Comparison of ENCODE assay signal across 21 mouse cellular contexts in the genomic region with DNA sequence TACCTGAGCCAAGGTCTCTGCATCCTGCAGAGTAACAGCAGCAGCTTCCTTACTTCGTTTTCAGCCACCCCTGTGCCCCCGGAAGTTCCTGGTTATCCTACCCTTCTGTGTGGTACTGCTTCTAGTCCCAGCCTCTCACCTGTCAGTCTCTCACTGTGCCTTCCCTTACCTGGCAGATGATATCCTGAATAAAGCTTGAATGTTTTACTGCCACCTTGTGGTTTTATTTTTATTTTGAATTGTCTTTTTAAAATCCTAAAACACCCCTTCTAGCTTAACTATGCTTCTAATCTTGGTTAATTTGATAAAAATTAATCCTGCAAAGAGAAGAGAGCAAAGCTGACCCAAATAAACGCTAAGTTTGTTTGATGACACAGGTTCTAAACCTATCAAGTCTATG.
DNase-seq lines count a peak whose midpoint lies in the region; ATAC-seq and TF ChIP-seq lines count a peak whose summit lies in the region.
"Had no signal": no experiment of that assay in that cellular context is flagged by ENCODE, and none has a peak within 500 bp of the region (broad histone marks: within the 10 kb centered on the region; RNA-seq: fewer than 3 reads in every experiment).

No protein-coding gene starts in this region.

- H3K27me3 ChIP-seq in embryonic facial prominence, embryonic 14.5 days (replicated peaks; ENCODE audit: control insufficient read depth, insufficient read depth, low read length) = no peaks in the 10 kb centered on the region
- no peaks in the 10 kb centered on the region for H3K27me3 ChIP-seq in embryonic facial prominence, embryonic 10.5 days (replicated peaks; ENCODE audit: low read depth, poor library complexity, severe bottlenecking)
- no peaks in the 10 kb centered on the region for H3K27me3 ChIP-seq in kidney, postnatal 0 days (ENCODE audit: insufficient read depth, low read length)
- H3K27me3 ChIP-seq in midbrain, embryonic 14.5 days (ENCODE audit: control insufficient read depth, insufficient read depth, low read length) = no peaks in the 10 kb centered on the region
- H3K27me3 ChIP-seq in midbrain, embryonic 11.5 days (ENCODE audit: control insufficient read depth, insufficient read depth, low read length) = no peaks in the 10 kb centered on the region
- H3K27me3 ChIP-seq: forebrain, embryonic 12.5 days; limb, embryonic 15.5 days; lung, embryonic 15.5 days; neural tube, embryonic 15.5 days had no signal

- WGBS in embryonic facial prominence, embryonic 14.5 days = 38% methylated on average over 3 of the region's 3 CpGs
- 47% methylated on average over 3 of the region's 3 CpGs for WGBS in embryonic facial prominence, embryonic 10.5 days
- WGBS in kidney, postnatal 0 days = 42% methylated on average over 3 of the region's 3 CpGs
- 52% methylated on average over 3 of the region's 3 CpGs for WGBS in midbrain, embryonic 14.5 days
- WGBS in midbrain, embryonic 11.5 days = 66% methylated on average over 3 of the region's 3 CpGs

- no peak for ATAC-seq in embryonic facial prominence, embryonic 14.5 days (ENCODE audit: low read depth)
- ATAC-seq in kidney, postnatal 0 days (replicated peaks; ENCODE audit: low FRiP score, low read depth) = no peak
- ATAC-seq in midbrain, embryonic 14.5 days (ENCODE audit: low FRiP score, low TSS enrichment) = no peak
- ATAC-seq in midbrain, embryonic 11.5 days (ENCODE audit: low FRiP score) = no peak

- no peak overlapping the region for H3K27ac ChIP-seq in embryonic facial prominence, embryonic 14.5 days (replicated peaks; ENCODE audit: low read depth, low read length)
- no peak overlapping the region for H3K27ac ChIP-seq in embryonic facial prominence, embryonic 10.5 days (replicated peaks)
- H3K27ac ChIP-seq in kidney, postnatal 0 days = no peak overlapping the region
- no peak overlapping the region for H3K27ac ChIP-seq in midbrain, embryonic 14.5 days (replicated peaks; ENCODE audit: low read depth, low read length)
- H3K27ac ChIP-seq in midbrain, embryonic 11.5 days (ENCODE audit: low read depth, low read length) = no peak overlapping the region
- H3K27ac ChIP-seq: forebrain, embryonic 12.5 days; limb, embryonic 15.5 days; liver, embryonic 14.5 days; lung, embryonic 15.5 days; neural tube, embryonic 15.5 days had no signal

- peak; percentile 8 for DNase-seq in embryonic facial prominence, embryonic 14.5 days (ENCODE audit: low spot score)
- no peak for DNase-seq in embryonic facial prominence, embryonic 10.5 days (ENCODE audit: low spot score)
- no peak for DNase-seq in kidney, postnatal 0 days (ENCODE audit: low spot score)
- DNase-seq in kidney, adult 18-20 months = no peak
- DNase-seq in midbrain, embryonic 14.5 days = peak; percentile 70
- DNase-seq in midbrain, embryonic 11.5 days (ENCODE audit: low spot score, missing footprints) = no peak
- peak; percentile 18 for DNase-seq in brain, adult 2 months (ENCODE audit: low read depth, low spot score)
- DNase-seq: adrenal gland, postnatal 25 days; cerebellum, adult 11 months; cerebellum, adult 9-11 months; gastrocnemius, postnatal 14 days; heart, adult 11 months; kidney, adult 11 months; lung, postnatal 4 days; thymus, postnatal 36 days had no signal

- H3K9me3 ChIP-seq in embryonic facial prominence, embryonic 14.5 days (ENCODE audit: control insufficient read depth, low read length) = no peaks in the 10 kb centered on the region
- H3K9me3 ChIP-seq in embryonic facial prominence, embryonic 10.5 days = no peaks in the 10 kb centered on the region
- H3K9me3 ChIP-seq in kidney, postnatal 0 days (replicated peaks; ENCODE audit: low read length) = no peaks in the 10 kb centered on the region
- no peaks in the 10 kb centered on the region for H3K9me3 ChIP-seq in midbrain, embryonic 14.5 days (ENCODE audit: control insufficient read depth, low read length)
- H3K9me3 ChIP-seq in midbrain, embryonic 11.5 days (ENCODE audit: control insufficient read depth, low read length) = no peaks in the 10 kb centered on the region
- H3K9me3 ChIP-seq: forebrain, embryonic 12.5 days; limb, embryonic 15.5 days; lung, embryonic 15.5 days; neural tube, embryonic 15.5 days had no signal

- peak; percentile 51 for TF ChIP-seq CTCF in kidney, postnatal 0 days (IDR thresholded peaks at IDR 0.05; ENCODE audit: low read depth)

- H3K4me1 ChIP-seq in embryonic facial prominence, embryonic 14.5 days (ENCODE audit: control insufficient read depth, insufficient read depth, low read length) = no peaks in the 10 kb centered on the region
- H3K4me1 ChIP-seq in embryonic facial prominence, embryonic 10.5 days = no peaks in the 10 kb centered on the region
- H3K4me1 ChIP-seq in kidney, postnatal 0 days (replicated peaks; ENCODE audit: insufficient read depth, low read length) = no peaks in the 10 kb centered on the region
- no peaks in the 10 kb centered on the region for H3K4me1 ChIP-seq in midbrain, embryonic 14.5 days (ENCODE audit: control insufficient read depth, insufficient read depth, low read length)
- H3K4me1 ChIP-seq in midbrain, embryonic 11.5 days (ENCODE audit: control insufficient read depth, insufficient read depth, low read length) = no peaks in the 10 kb centered on the region
- H3K4me1 ChIP-seq: forebrain, embryonic 12.5 days; limb, embryonic 15.5 days; lung, embryonic 15.5 days; neural tube, embryonic 15.5 days had no signal

- H3K4me2 ChIP-seq in embryonic facial prominence, embryonic 14.5 days (ENCODE audit: low read depth, low read length) = no peak overlapping the region
- H3K4me2 ChIP-seq in kidney, postnatal 0 days (ENCODE audit: low read length) = no peak overlapping the region
- H3K4me2 ChIP-seq in midbrain, embryonic 14.5 days (ENCODE audit: low read length) = no peak overlapping the region
- H3K4me2 ChIP-seq in midbrain, embryonic 11.5 days = no peak overlapping the region
- H3K4me2 ChIP-seq: forebrain, embryonic 12.5 days; heart, embryonic 11.5 days; limb, embryonic 15.5 days; lung, embryonic 15.5 days; neural tube, embryonic 15.5 days had no signal

- H3K9ac ChIP-seq in embryonic facial prominence, embryonic 14.5 days (ENCODE audit: low read depth, low read length) = no peak overlapping the region
- H3K9ac ChIP-seq in kidney, postnatal 0 days (ENCODE audit: low read depth, low read length) = no peak overlapping the region
- H3K9ac ChIP-seq in midbrain, embryonic 14.5 days (replicated peaks; ENCODE audit: low read length) = no peak overlapping the region
- H3K9ac ChIP-seq in midbrain, embryonic 11.5 days (ENCODE audit: low read length) = no peak overlapping the region
- H3K9ac ChIP-seq: forebrain, embryonic 12.5 days; limb, embryonic 15.5 days; liver, embryonic 14.5 days; lung, embryonic 15.5 days; neural tube, embryonic 15.5 days had no signal

- H3K36me3 ChIP-seq in embryonic facial prominence, embryonic 14.5 days (ENCODE audit: control insufficient read depth, insufficient read depth, low read length) = no peaks in the 10 kb centered on the region
- H3K36me3 ChIP-seq in embryonic facial prominence, embryonic 10.5 days (replicated peaks) = no peaks in the 10 kb centered on the region
- no peaks in the 10 kb centered on the region for H3K36me3 ChIP-seq in kidney, postnatal 0 days (ENCODE audit: insufficient read depth, low read length)
- no peaks in the 10 kb centered on the region for H3K36me3 ChIP-seq in midbrain, embryonic 14.5 days (ENCODE audit: control insufficient read depth, insufficient read depth, low read length)
- no peaks in the 10 kb centered on the region for H3K36me3 ChIP-seq in midbrain, embryonic 11.5 days (ENCODE audit: control insufficient read depth, insufficient read depth, low read length)
- H3K36me3 ChIP-seq: forebrain, embryonic 12.5 days; limb, embryonic 15.5 days; lung, embryonic 15.5 days; neural tube, embryonic 15.5 days had no signal

- no peak overlapping the region for H3K4me3 ChIP-seq in embryonic facial prominence, embryonic 14.5 days (ENCODE audit: low read depth, low read length)
- H3K4me3 ChIP-seq in embryonic facial prominence, embryonic 10.5 days = no peak overlapping the region
- no peak overlapping the region for H3K4me3 ChIP-seq in kidney, postnatal 0 days (replicated peaks; ENCODE audit: low read depth, low read length)
- no peak overlapping the region for H3K4me3 ChIP-seq in midbrain, embryonic 14.5 days (replicated peaks; ENCODE audit: low read depth, low read length)
- H3K4me3 ChIP-seq in midbrain, embryonic 11.5 days (ENCODE audit: low read depth, low read length) = no peak overlapping the region
- H3K4me3 ChIP-seq: forebrain, embryonic 12.5 days; limb, embryonic 15.5 days; lung, embryonic 15.5 days; neural tube, embryonic 15.5 days had no signal

Comparison
In these comparisons a context has a peak if more than half of its experiments do, and no peak if none do; other contexts are left out.
1. DNase-seq: peak in embryonic facial prominence, embryonic 14.5 days (single experiment), midbrain, embryonic 14.5 days (single experiment) and brain, adult 2 months (single experiment); none in embryonic facial prominence, embryonic 10.5 days (single experiment), kidney, postnatal 0 days (single experiment), kidney, adult 18-20 months (single experiment) and midbrain, embryonic 11.5 days (single experiment).